Mouse (Mus musculus) lung, adult 2 months (tissue): Measurements from ENCODE around the gene Gm21970.

Experiments used
- CTCF ChIP-seq: fragments of 200-500 bp; IDR thresholded peaks from 2 replicates; pipeline ENCODE4 v1.5.1; 2011; ENCODE audit warnings: mild to moderate bottlenecking, low read length, control low read depth; ENCODE audit not compliant: insufficient read depth
- POLR2A ChIP-seq: fragments of 200-500 bp; IDR thresholded peaks from 2 replicates; pipeline ENCODE4 v1.6.1; 2011; ENCODE audit warnings: low read depth, mild to moderate bottlenecking, control low read depth, low read length, borderline replicate concordance; ENCODE audit errors: extremely low read depth

GRCm38 (mm10) chr16:91391421-91391820 lies at the start of gene Gm21970:
- TF ChIP-seq CTCF (no peak), POLR2A (no peak)
